Mouse (Mus musculus) CH12.LX (cell line): ENCODE measurements around the gene Ccr1l1. TPM values are rescaled to one million over a fixed set of nuclear protein-coding genes. Genes with fewer than 3 reads are reported as not detected.

ENCODE experiments used
- DNase-seq: peaks from one replicate; pipeline ENCODE4 v3.0.0-alpha.2; 2013; ENCODE audit errors: extremely low read depth
- H3K27ac ChIP-seq: 2 replicates; pipeline ENCODE4 v1.5.1; 2012; ENCODE audit warnings: low read depth, mild to moderate bottlenecking, control low read depth, moderate library complexity; ENCODE audit not compliant: insufficient read depth
- H3K27me3 ChIP-seq: replicated peaks from 2 replicates; pipeline ENCODE3; 2012; ENCODE audit warnings: inconsistent platforms
- H3K36me3 ChIP-seq, 2 experiments: replicated peaks in 1 of 2; 2 replicates each; pipeline versions ENCODE3 to v1.6.1; 2012; ENCODE audit warnings: inconsistent platforms in 1 of 2, low read length in 1 of 2, mild to moderate bottlenecking in 1 of 2, mixed read lengths in 1 of 2, moderate library complexity in 1 of 2; ENCODE audit not compliant: control insufficient read depth in 1 of 2, insufficient read depth in 1 of 2
- H3K4me1 ChIP-seq, 2 experiments: 2 replicates each; pipeline ENCODE4 v1.6.1; 2012; ENCODE audit warnings: inconsistent platforms in 1 of 2, moderate library complexity in 1 of 2; ENCODE audit not compliant: insufficient read depth in 2 of 2, control insufficient read depth in 1 of 2
- H3K4me2 ChIP-seq: 2 replicates; pipeline ENCODE4 v1.6.1; 2012; ENCODE audit warnings: low read depth, mild to moderate bottlenecking, control low read depth; ENCODE audit not compliant: poor library complexity, insufficient read depth, severe bottlenecking
- H3K4me3 ChIP-seq, 3 experiments: fragments of 150-350 bp in 1 of 3; sonication (generic) in 1 of 3; replicated peaks in 1 of 3; 2 replicates each; pipeline versions ENCODE3 to v1.5.1; 2011 to 2012; ENCODE audit warnings: low read depth in 2 of 3, low read length in 2 of 3, mild to moderate bottlenecking in 2 of 3, moderate library complexity in 2 of 3, control low read depth in 1 of 3, improper control_type of control experiment in 1 of 3, inconsistent platforms in 1 of 3, mixed read lengths in 1 of 3; ENCODE audit not compliant: poor library complexity in 1 of 3
- H3K79me2 ChIP-seq: replicated peaks from 2 replicates; pipeline ENCODE4 v1.6.1; 2012; ENCODE audit warnings: mild to moderate bottlenecking, moderate library complexity; ENCODE audit not compliant: control insufficient read depth, poor library complexity, insufficient read depth, severe bottlenecking; ENCODE audit errors: extremely low read depth
- H3K9ac ChIP-seq: 2 replicates; pipeline ENCODE4 v1.6.1; 2012; ENCODE audit warnings: low read depth, mild to moderate bottlenecking, control low read depth, moderate library complexity; ENCODE audit not compliant: insufficient read depth
- H3K9me3 ChIP-seq: replicated peaks from 2 replicates; pipeline ENCODE3; 2012; ENCODE audit warnings: low read length, inconsistent platforms, mixed read lengths
- BHLHE40 ChIP-seq: IDR thresholded peaks from 2 replicates; pipeline ENCODE4 v1.6.1; 2011; ENCODE audit warnings: mild to moderate bottlenecking, low read depth, low read length, improper control_type of control experiment
- CTCF ChIP-seq, 2 experiments: IDR thresholded peaks in 1 of 2; conservative IDR thresholded peaks in 1 of 2; 2 replicates each; pipeline ENCODE4 v1.5.1; 2011 to 2012; ENCODE audit warnings: low read depth in 2 of 2, low read length in 2 of 2, improper control_type of control experiment in 1 of 2, inconsistent platforms in 1 of 2, mild to moderate bottlenecking in 1 of 2, moderate library complexity in 1 of 2
- ELF1 ChIP-seq: IDR thresholded peaks from 2 replicates; pipeline ENCODE4 v1.6.1; 2014; ENCODE audit warnings: low read depth, mild to moderate bottlenecking, inconsistent platforms, low read length, improper control_type of control experiment
- EP300 ChIP-seq: IDR thresholded peaks from 2 replicates; pipeline ENCODE4 v1.6.1; 2011; ENCODE audit warnings: low read length, improper control_type of control experiment
- ETS1 ChIP-seq: conservative IDR thresholded peaks from 2 replicates; pipeline ENCODE4 v1.6.1; 2012; ENCODE audit warnings: low read depth, mild to moderate bottlenecking, inconsistent platforms, low read length, improper control_type of control experiment, moderate library complexity
- GABPA ChIP-seq: IDR thresholded peaks from 2 replicates; pipeline ENCODE4 v1.6.1; 2012; ENCODE audit warnings: low read depth, low read length, improper control_type of control experiment, inconsistent platforms; ENCODE audit not compliant: insufficient replicate concordance
- HCFC1 ChIP-seq: IDR thresholded peaks from 2 replicates; pipeline ENCODE4 v1.6.1; 2012; ENCODE audit warnings: low read depth, mild to moderate bottlenecking, inconsistent platforms, low read length, improper control_type of control experiment
- IRF4 ChIP-seq: IDR thresholded peaks from 2 replicates; pipeline ENCODE4 v1.6.1; 2014; ENCODE audit warnings: low read depth, mild to moderate bottlenecking, inconsistent platforms, low read length, improper control_type of control experiment
- JUN ChIP-seq: IDR thresholded peaks from 2 replicates; pipeline ENCODE4 v1.6.1; 2011; ENCODE audit warnings: low read depth, mild to moderate bottlenecking, low read length, improper control_type of control experiment, moderate library complexity; ENCODE audit not compliant: insufficient read depth
- KAT2A ChIP-seq: IDR thresholded peaks from 2 replicates; pipeline ENCODE4 v1.6.1; 2012; ENCODE audit warnings: low read length, improper control_type of control experiment, inconsistent platforms; ENCODE audit not compliant: insufficient replicate concordance
- MAFK ChIP-seq: IDR thresholded peaks from 2 replicates; pipeline ENCODE4 v1.6.1; 2011; ENCODE audit warnings: low read length, improper control_type of control experiment; ENCODE audit not compliant: insufficient replicate concordance
- MAZ ChIP-seq: IDR thresholded peaks from 2 replicates; pipeline ENCODE4 v1.6.1; 2012; ENCODE audit warnings: low read depth, mild to moderate bottlenecking, inconsistent platforms, low read length, improper control_type of control experiment, moderate library complexity
- PAX5 ChIP-seq: IDR thresholded peaks from 2 replicates; pipeline ENCODE4 v1.6.1; 2012; ENCODE audit warnings: low read length, inconsistent platforms, mixed read lengths
- POLR2A ChIP-seq: IDR thresholded peaks from 2 replicates; pipeline ENCODE4 v1.6.1; 2011; ENCODE audit warnings: low read depth, mild to moderate bottlenecking, improper control_type of control experiment, low read length
- POLR2AphosphoS2 ChIP-seq: IDR thresholded peaks from 2 replicates; pipeline ENCODE4 v1.6.1; 2011; ENCODE audit warnings: low read depth, low read length, improper control_type of control experiment
- RAD21 ChIP-seq: IDR thresholded peaks from 2 replicates; pipeline ENCODE4 v1.6.1; 2011; ENCODE audit warnings: low read depth, mild to moderate bottlenecking, low read length, improper control_type of control experiment, moderate library complexity
- RCOR1 ChIP-seq: conservative IDR thresholded peaks from 2 replicates; pipeline ENCODE4 v1.6.1; 2012; ENCODE audit warnings: low read depth, mild to moderate bottlenecking, inconsistent platforms, low read length, improper control_type of control experiment
- SMC3 ChIP-seq: IDR thresholded peaks from 2 replicates; pipeline ENCODE4 v1.6.1; 2011; ENCODE audit warnings: low read depth, low read length, improper control_type of control experiment
- TBP ChIP-seq: conservative IDR thresholded peaks from 2 replicates; pipeline ENCODE4 v1.6.1; 2011; ENCODE audit warnings: low read depth, low read length, improper control_type of control experiment
- TCF12 ChIP-seq: IDR thresholded peaks from 2 replicates; pipeline ENCODE4 v1.6.1; 2014; ENCODE audit warnings: low read depth, mild to moderate bottlenecking, inconsistent platforms, low read length, improper control_type of control experiment
- ZKSCAN1 ChIP-seq: IDR thresholded peaks from 2 replicates; pipeline ENCODE4 v1.6.1; 2012; ENCODE audit warnings: low read depth, inconsistent platforms, low read length, improper control_type of control experiment, borderline replicate concordance
- ZMIZ1 ChIP-seq: IDR thresholded peaks from 2 replicates; pipeline ENCODE4 v1.6.1; 2012; ENCODE audit warnings: low read depth, mild to moderate bottlenecking, inconsistent platforms, low read length, improper control_type of control experiment
- ZNF384 ChIP-seq: IDR thresholded peaks from 2 replicates; pipeline ENCODE4 v1.6.1; 2012; ENCODE audit warnings: low read depth, low read length, improper control_type of control experiment, inconsistent platforms
- dilution Hi-C: fragments of 300-500 bp; cut with MboI; formaldehyde crosslinking; loops from 2 replicates; pipeline ENCODE4 v1.14.3; 2020; ENCODE audit warnings: low sequenced_read_pairs; ENCODE audit not compliant: extremely low pct_unique_long_range_greater_than_20kb, extremely low pct_ligation_motif_present
- in situ Hi-C: fragments of 300-500 bp; cut with MboI; formaldehyde crosslinking; loops from 3 replicates; pipeline ENCODE4 v1.14.3; 2019; ENCODE audit warnings: low sequenced_read_pairs, low pct_ligation_motif_present, low pct_unique_long_range_greater_than_20kb, mixed read lengths
- polyA plus RNA-seq: library from polyadenylated mRNA; unstranded; fragments of >175 nt; gene quantifications from 2 replicates; pipeline ENCODE4 v1.2.1, GENCODE M21; 2012; ENCODE audit warnings: low read depth; ENCODE audit not compliant: insufficient read length
- total RNA-seq, 2 experiments: library from RNA; depleted of rRNA; stranded (reverse); fragments of 300-350 nt in 1 of 2; fragments of >200 nt in 1 of 2; gene quantifications; 2 replicates each; pipeline ENCODE4 v1.2.3; 2012 to 2014

The Ccr1l1 gene
- total and polyA plus RNA-seq, 3 experiments, result 0.08 TPM; not detected in 2

- DNase-seq, result no peak
- Histone ChIP-seq H3K4me3 (no peak overlapping the region), H3K36me3 (no peaks in the 10 kb centered on the region), H3K9ac (no peak overlapping the region), H3K4me1 (peaks cover 30 to 61% of the 10 kb centered on the region in 2 experiments), H3K27me3 (no peaks in the 10 kb centered on the region), H3K9me3 (no peaks in the 10 kb centered on the region), H3K27ac (no peak overlapping the region), H3K4me2 (no peak overlapping the region), H3K79me2 (no peaks in the 10 kb centered on the region)
- TF ChIP-seq SMC3 (no peak), ZMIZ1 (no peak), RCOR1 (no peak), PAX5 (no peak)
- in situ Hi-C loops, result no loop called here
- dilution Hi-C loops, result no loop called here
Measured at GRCm38 (mm10) chr9:123930476-123930875, 47.7 kb downstream of the Ccr1l1 start.

DNA sequence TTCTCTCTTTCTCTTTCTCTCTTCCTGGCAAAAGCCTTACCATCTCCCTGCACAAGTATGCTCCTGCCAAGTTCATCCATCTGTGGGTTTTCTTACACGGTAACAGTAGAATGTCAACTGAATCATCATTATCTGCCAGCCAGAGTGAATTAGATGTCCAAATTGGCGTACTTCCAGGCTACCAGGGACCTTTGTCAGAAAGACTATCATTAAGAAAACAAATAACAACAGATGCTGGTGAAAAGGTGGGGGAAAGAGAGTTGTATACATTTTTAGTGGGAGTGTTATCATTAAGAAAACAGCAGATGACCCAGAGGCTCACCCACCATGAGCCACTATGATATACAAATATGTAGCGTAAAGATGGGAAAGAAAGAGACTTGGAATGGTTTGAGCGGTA is 48.3 kb downstream of the Ccr1l1 start:
- in situ Hi-C loops, result no loop called here
- no peaks in the 10 kb centered on the region for H3K9me3 ChIP-seq
- no peaks in the 10 kb centered on the region for H3K79me2 ChIP-seq
- H3K4me3 ChIP-seq, result no peak overlapping the region
- peak overlapping the region; percentile 41 for H3K9ac ChIP-seq
- H3K4me2 ChIP-seq, result peak overlapping the region; percentile 55; the same call in 1 of the 2 replicates
- dilution Hi-C loops, result no loop called here
- no peaks in the 10 kb centered on the region for H3K27me3 ChIP-seq
- TF ChIP-seq BHLHE40 (no peak), MAZ (no peak), ELF1 (no peak), POLR2AphosphoS2 (no peak), RCOR1 (no peak), JUN (no peak), HCFC1 (no peak), ZKSCAN1 (no peak), ZNF384 (no peak), GABPA (no peak), EP300 (no peak), ETS1 (no peak), TBP (no peak), IRF4 (no peak), TCF12 (no peak), KAT2A (no peak), POLR2A (no peak), CTCF (conservative IDR thresholded peaks at IDR 0.05 in 1 of 2, IDR thresholded peaks at IDR 0.05 in 1 of 2; ENCODE audit: low read depth in 2 of 2, low read length in 2 of 2) (no peak), RAD21 (no peak), MAFK (no peak)
- H3K27ac ChIP-seq, result no peak overlapping the region
- peaks cover 30 to 56% of the 10 kb centered on the region in 2 experiments for H3K4me1 ChIP-seq
- DNase-seq, result no peak
- H3K36me3 ChIP-seq, result no peaks in the 10 kb centered on the region
